Mouse (Mus musculus): ENCODE measurements around the gene Dlgap4. TPM values are rescaled to one million over a fixed set of nuclear protein-coding genes. Genes with fewer than 3 reads are reported as not detected.
A peak's percentile ranks its signal among the peaks of the same experiment; 100 is the strongest.

Dlgap4 gene
- polyA plus RNA-seq, 1 experiment from 2014 or later: 234 TPM

GRCm38 (mm10) chr2:156730501-156730921, 117.0 kb downstream of the Dlgap4 start:
- H3K27ac ChIP-seq: no peak overlapping the region
- H3K9ac ChIP-seq: no peak overlapping the region
- WGBS: 84% methylated on average over 12 of the region's 12 CpGs
- no peaks in the 10 kb centered on the region for H3K27me3 ChIP-seq
- H3K4me2 ChIP-seq: no peak overlapping the region
- no peak overlapping the region for H3K4me3 ChIP-seq
- no peaks in the 10 kb centered on the region for H3K9me3 ChIP-seq (replicated peaks)
- no peak for ATAC-seq
- no peaks in the 10 kb centered on the region for H3K36me3 ChIP-seq (ENCODE audit: poor library complexity, severe bottlenecking)
- peaks cover 56% of the 10 kb centered on the region for H3K4me1 ChIP-seq

GRCm38 (mm10) chr2:156731592-156731991, 118.1 kb downstream of the Dlgap4 start:
- ATAC-seq: no peak
- Histone ChIP-seq H3K36me3 (ENCODE audit: poor library complexity, severe bottlenecking) (peaks cover 5% of the 10 kb centered on the region; the same call in 1 of the 2 replicates), H3K9ac (no peak overlapping the region), H3K4me2 (no peak overlapping the region), H3K4me1 (peaks cover 54% of the 10 kb centered on the region), H3K4me3 (no peak overlapping the region), H3K27ac (no peak overlapping the region), H3K27me3 (no peaks in the 10 kb centered on the region), H3K9me3 (replicated peaks) (no peaks in the 10 kb centered on the region)

GRCm38 (mm10) chr2:156732109-156732508, 118.6 kb downstream of the Dlgap4 start:
- Histone ChIP-seq H3K4me2 (no peak overlapping the region), H3K9me3 (replicated peaks) (no peaks in the 10 kb centered on the region), H3K4me3 (no peak overlapping the region), H3K27me3 (no peaks in the 10 kb centered on the region), H3K9ac (no peak overlapping the region), H3K36me3 (ENCODE audit: poor library complexity, severe bottlenecking) (peaks cover 10% of the 10 kb centered on the region; the same call in 1 of the 2 replicates), H3K4me1 (peaks cover 54% of the 10 kb centered on the region), H3K27ac (no peak overlapping the region)
- WGBS: 70% methylated on average over 6 of the region's 6 CpGs
- no peak for ATAC-seq

GRCm38 (mm10) chr2:156735761-156736335, 122.3 kb downstream of the Dlgap4 start:
- Histone ChIP-seq H3K27ac (no peak overlapping the region), H3K9me3 (replicated peaks) (no peaks in the 10 kb centered on the region), H3K36me3 (ENCODE audit: poor library complexity, severe bottlenecking) (peaks cover 17% of the 10 kb centered on the region; the same call in 1 of the 2 replicates), H3K4me3 (no peak overlapping the region), H3K4me1 (peaks cover 52% of the 10 kb centered on the region), H3K4me2 (no peak overlapping the region), H3K9ac (no peak overlapping the region), H3K27me3 (no peaks in the 10 kb centered on the region)
- WGBS: 84% methylated on average over 3 of the region's 3 CpGs
- ATAC-seq: no peak

- ATAC-seq: no peak
- no peak overlapping the region for H3K9ac ChIP-seq
- H3K4me1 ChIP-seq: peaks cover 54% of the 10 kb centered on the region
Measured at GRCm38 (mm10) chr2:156736846-156737245, 123.3 kb downstream of the Dlgap4 start.

GRCm38 (mm10) chr2:156737976-156738375, 124.5 kb downstream of the Dlgap4 start:
- Histone ChIP-seq H3K27ac (no peak overlapping the region), H3K9ac (no peak overlapping the region), H3K27me3 (no peaks in the 10 kb centered on the region), H3K36me3 (ENCODE audit: poor library complexity, severe bottlenecking) (peaks cover 17% of the 10 kb centered on the region; the same call in 1 of the 2 replicates), H3K9me3 (replicated peaks) (no peaks in the 10 kb centered on the region), H3K4me1 (peaks cover 53% of the 10 kb centered on the region), H3K4me2 (no peak overlapping the region), H3K4me3 (no peak overlapping the region)
- ATAC-seq: no peak
- 75% methylated on average over 7 of the region's 7 CpGs for WGBS

More at GRCm38 (mm10) chr2:156736846-156737245, 123.3 kb downstream of the Dlgap4 start:
- 57% methylated on average over 7 of the region's 7 CpGs for WGBS
- H3K9me3 ChIP-seq (replicated peaks): no peaks in the 10 kb centered on the region
- H3K4me2 ChIP-seq: no peak overlapping the region
- no peaks in the 10 kb centered on the region for H3K27me3 ChIP-seq
- H3K27ac ChIP-seq: no peak overlapping the region
- no peak overlapping the region for H3K4me3 ChIP-seq
- peaks cover 17% of the 10 kb centered on the region; the same call in 1 of the 2 replicates for H3K36me3 ChIP-seq (ENCODE audit: poor library complexity, severe bottlenecking)

- H3K27me3 ChIP-seq: no peaks in the 10 kb centered on the region
- WGBS: 88% methylated on average over 9 of the region's 9 CpGs
- no peak overlapping the region for H3K27ac ChIP-seq
- no peak overlapping the region for H3K4me2 ChIP-seq
- H3K4me1 ChIP-seq: peaks cover 45% of the 10 kb centered on the region
- no peak overlapping the region for H3K4me3 ChIP-seq
- H3K9me3 ChIP-seq (replicated peaks): no peaks in the 10 kb centered on the region
- no peak for ATAC-seq
- peaks cover 32% of the 10 kb centered on the region for H3K36me3 ChIP-seq (ENCODE audit: poor library complexity, severe bottlenecking)
- 0 out of 2 replicates have a peak overlapping the region, but pooled peaks have one; percentile 12 for H3K9ac ChIP-seq
Measured at GRCm38 (mm10) chr2:156741265-156741664, 127.8 kb downstream of the Dlgap4 start.

GRCm38 (mm10) chr2:156741998-156742397, 128.5 kb downstream of the Dlgap4 start:
- H3K27ac ChIP-seq: 0 out of 2 replicates have a peak overlapping the region, but pooled peaks have one; percentile 35
- no peak overlapping the region for H3K9ac ChIP-seq
- H3K4me3 ChIP-seq: no peak overlapping the region
- H3K9me3 ChIP-seq (replicated peaks): no peaks in the 10 kb centered on the region
- no peak for ATAC-seq
- peaks cover 32% of the 10 kb centered on the region for H3K36me3 ChIP-seq (ENCODE audit: poor library complexity, severe bottlenecking)
- WGBS: 30% methylated on average over 4 of the region's 4 CpGs
- peaks cover 38% of the 10 kb centered on the region for H3K4me1 ChIP-seq
- no peak overlapping the region for H3K4me2 ChIP-seq
- H3K27me3 ChIP-seq: no peaks in the 10 kb centered on the region

GRCm38 (mm10) chr2:156743248-156743647, 129.7 kb downstream of the Dlgap4 start:
- Histone ChIP-seq H3K27me3 (no peaks in the 10 kb centered on the region), H3K27ac (no peak overlapping the region), H3K36me3 (ENCODE audit: poor library complexity, severe bottlenecking) (peaks cover 44% of the 10 kb centered on the region), H3K4me3 (no peak overlapping the region), H3K4me1 (peaks cover 35% of the 10 kb centered on the region), H3K4me2 (no peak overlapping the region), H3K9ac (no peak overlapping the region), H3K9me3 (replicated peaks) (no peaks in the 10 kb centered on the region)
- WGBS: 69% methylated on average over 3 of the region's 3 CpGs
- ATAC-seq: no peak

GRCm38 (mm10) chr2:156744414-156744813, 130.9 kb downstream of the Dlgap4 start:
- Histone ChIP-seq H3K36me3 (ENCODE audit: poor library complexity, severe bottlenecking) (peaks cover 53% of the 10 kb centered on the region), H3K4me3 (no peak overlapping the region), H3K9ac (no peak overlapping the region), H3K27ac (no peak overlapping the region), H3K27me3 (no peaks in the 10 kb centered on the region), H3K4me2 (no peak overlapping the region), H3K4me1 (peaks cover 34% of the 10 kb centered on the region), H3K9me3 (replicated peaks) (no peaks in the 10 kb centered on the region)
- WGBS: 48% methylated on average over 5 of the region's 5 CpGs
- no peak; the same call in 1 of the 2 replicates for ATAC-seq

- H3K4me3 ChIP-seq: no peak overlapping the region
- 97% methylated on average over 3 of the region's 3 CpGs for WGBS
Measured at GRCm38 (mm10) chr2:156747315-156747714, 133.8 kb downstream of the Dlgap4 start.

GRCm38 (mm10) chr2:156749687-156750086, 136.2 kb downstream of the Dlgap4 start:
- WGBS: 92% methylated on average over 8 of the region's 8 CpGs
- no peak overlapping the region for H3K27ac ChIP-seq
- H3K36me3 ChIP-seq (ENCODE audit: poor library complexity, severe bottlenecking): peaks cover 94% of the 10 kb centered on the region

More at GRCm38 (mm10) chr2:156747315-156747714, 133.8 kb downstream of the Dlgap4 start:
- H3K36me3 ChIP-seq (ENCODE audit: poor library complexity, severe bottlenecking): peaks cover 75% of the 10 kb centered on the region
- no peak overlapping the region for H3K9ac ChIP-seq
- no peak overlapping the region for H3K4me2 ChIP-seq
- peaks cover 13% of the 10 kb centered on the region for H3K4me1 ChIP-seq
- H3K27me3 ChIP-seq: no peaks in the 10 kb centered on the region
- no peaks in the 10 kb centered on the region for H3K9me3 ChIP-seq (replicated peaks)
- no peak overlapping the region for H3K27ac ChIP-seq
- ATAC-seq: no peak

GRCm38 (mm10) chr2:156756937-156757336, 143.4 kb downstream of the Dlgap4 start:
- 98% methylated on average over 9 of the region's 9 CpGs for WGBS
- Histone ChIP-seq H3K27ac (no peak overlapping the region), H3K36me3 (ENCODE audit: poor library complexity, severe bottlenecking) (peaks cover 96% of the 10 kb centered on the region), H3K9ac (no peak overlapping the region), H3K4me2 (no peak overlapping the region), H3K9me3 (replicated peaks) (peaks cover 12% of the 10 kb centered on the region; the same call in 1 of the 2 replicates), H3K4me1 (no peaks in the 10 kb centered on the region), H3K27me3 (no peaks in the 10 kb centered on the region), H3K4me3 (no peak overlapping the region)
- ATAC-seq: no peak

More at GRCm38 (mm10) chr2:156749687-156750086, 136.2 kb downstream of the Dlgap4 start:
- Histone ChIP-seq H3K4me3 (no peak overlapping the region), H3K4me1 (no peaks in the 10 kb centered on the region), H3K27me3 (no peaks in the 10 kb centered on the region), H3K9ac (no peak overlapping the region), H3K9me3 (replicated peaks) (no peaks in the 10 kb centered on the region), H3K4me2 (no peak overlapping the region)
- ATAC-seq: no peak
